Mouse (Mus musculus) limb, embryonic 14.5 days (tissue): ENCODE results near the gene A630023A22Rik. TPM values are rescaled to one million over a fixed set of nuclear protein-coding genes. Genes with fewer than 3 reads are reported as not detected.

Experiments
- ATAC-seq: fragments of 200-750 bp; cut with Nextera tagmentation; 2 replicates; pipeline ENCODE4 v1.8.0; 2017; ENCODE audit warnings: low read depth, moderate number of reproducible peaks, moderate TSS enrichment; ENCODE audit not compliant: low FRiP score
- DNase-seq: peaks from one replicate; pipeline ENCODE4 v3.0.0-alpha.2; 2015; ENCODE audit warnings: low spot score
- H3K27ac ChIP-seq: fragments of 300-500 bp; sonication (generic); replicated peaks from 2 replicates; pipeline ENCODE4 v1.5.1; 2014; ENCODE audit warnings: low read depth, mild to moderate bottlenecking, low read length, moderate library complexity, mixed read lengths
- H3K27me3 ChIP-seq: fragments of 300-500 bp; sonication (generic); 2 replicates; pipeline ENCODE4 v1.6.1; 2014; ENCODE audit warnings: low read length, mixed read lengths; ENCODE audit not compliant: control insufficient read depth, insufficient read depth
- H3K36me3 ChIP-seq: fragments of 300-500 bp; sonication (generic); 2 replicates; pipeline ENCODE4 v1.6.1; 2014; ENCODE audit warnings: mild to moderate bottlenecking, low read length, moderate library complexity, mixed read lengths; ENCODE audit not compliant: control insufficient read depth, insufficient read depth
- H3K4me1 ChIP-seq: fragments of 300-500 bp; sonication (generic); 2 replicates; pipeline ENCODE4 v1.6.1; 2014; ENCODE audit warnings: antibody characterized with exemption, low read length, mixed read lengths; ENCODE audit not compliant: control insufficient read depth, insufficient read depth
- H3K4me2 ChIP-seq: fragments of 300-500 bp; sonication (generic); replicated peaks from 2 replicates; pipeline ENCODE4 v1.6.1; 2014; ENCODE audit warnings: low read depth, mild to moderate bottlenecking, low read length, moderate library complexity; ENCODE audit not compliant: severe bottlenecking
- H3K4me3 ChIP-seq: fragments of 300-500 bp; sonication (generic); replicated peaks from 2 replicates; pipeline ENCODE4 v1.5.1; 2014; ENCODE audit warnings: low read length
- H3K9ac ChIP-seq: fragments of 300-500 bp; sonication (generic); 2 replicates; pipeline ENCODE4 v1.6.1; 2014; ENCODE audit warnings: mild to moderate bottlenecking, low read depth, low read length, moderate library complexity; ENCODE audit not compliant: severe bottlenecking
- H3K9me3 ChIP-seq: fragments of 300-500 bp; sonication (generic); 2 replicates; pipeline ENCODE4 v1.6.1; 2016; ENCODE audit warnings: low read length; ENCODE audit not compliant: control insufficient read depth
- POLR2A ChIP-seq: fragments of 200-500 bp; IDR thresholded peaks from 2 replicates; pipeline ENCODE4 v1.8.0; 2012; ENCODE audit warnings: inconsistent platforms, mild to moderate bottlenecking, moderate library complexity, borderline replicate concordance; ENCODE audit not compliant: insufficient read depth, insufficient read length; ENCODE audit errors: extremely low read depth
- WGBS: fragments of 180-500 bp; shearing (Covaris S2); extraction: QIAGEN DNeasy Blood & Tissue Kit; methylation state at CpG from one replicate; pipeline ENCODE4 v1.1.7; 2014; 5-methylcytosine and 5-hydroxymethylcytosine counted together
- polyA plus RNA-seq, 2 experiments: library from polyadenylated mRNA; depleted of rRNA in 1 of 2; stranded (reverse) in 1 of 2; unstranded in 1 of 2; fragments of >200 nt; fragmentation: Nextera tagmentation in 1 of 2; extraction: Ambion mirVana in 1 of 2; gene quantifications; 2 replicates each; pipeline versions ENCODE4 v1.2.1 to v1.2.3; 2012 to 2014

The A630023A22Rik gene
- polyA plus RNA-seq, 2 experiments, result not detected

GRCm38 (mm10) chr14:34043341-34043740 lies 59.2 kb downstream of the A630023A22Rik start:
- no peaks in the 10 kb centered on the region for H3K27me3 ChIP-seq
- no peak overlapping the region for H3K9ac ChIP-seq
- H3K4me2 ChIP-seq, result no peak overlapping the region
- H3K9me3 ChIP-seq, result no peaks in the 10 kb centered on the region
- no peaks in the 10 kb centered on the region for H3K4me1 ChIP-seq
- H3K4me3 ChIP-seq, result no peak overlapping the region
- H3K27ac ChIP-seq, result no peak overlapping the region
- H3K36me3 ChIP-seq, result no peaks in the 10 kb centered on the region
- ATAC-seq (no peak), DNase-seq (no peak)
- TF ChIP-seq POLR2A, result no peak
- WGBS, result 53% methylated on average over 3 of the region's 3 CpGs

DNA sequence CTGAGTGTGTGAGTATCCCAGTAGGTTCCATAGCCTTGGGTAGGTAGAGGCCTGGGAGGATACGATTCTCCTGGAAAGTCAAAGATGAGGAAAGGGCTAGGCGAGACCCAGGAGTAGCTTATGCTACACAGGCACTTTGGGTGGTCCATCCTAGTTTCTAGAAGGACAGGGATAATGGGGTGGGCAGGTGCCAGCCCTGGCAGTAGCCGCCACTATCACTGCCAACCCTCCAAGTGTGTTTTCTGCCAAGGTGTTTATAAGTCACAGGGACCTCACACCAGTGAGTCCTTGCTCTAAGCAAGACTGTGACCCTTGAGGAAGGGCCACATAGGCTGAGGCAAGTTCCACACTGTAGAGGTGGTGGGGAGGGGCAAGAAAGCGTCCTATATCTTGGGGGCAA lies 61.3 kb downstream of the A630023A22Rik start:
- DNase-seq, result no peak
- Histone ChIP-seq H3K36me3 (no peaks in the 10 kb centered on the region), H3K9ac (no peak overlapping the region), H3K4me3 (no peak overlapping the region), H3K4me1 (no peaks in the 10 kb centered on the region), H3K27me3 (no peaks in the 10 kb centered on the region), H3K4me2 (no peak overlapping the region), H3K9me3 (no peaks in the 10 kb centered on the region), H3K27ac (no peak overlapping the region)
- no peak for TF ChIP-seq POLR2A
- no peak for ATAC-seq
- WGBS, result 86% methylated on average over 4 of the region's 4 CpGs

GRCm38 (mm10) chr14:34033841-34034610 lies 68.5 kb downstream of the A630023A22Rik start:
- Histone ChIP-seq H3K27ac (no peak overlapping the region), H3K4me2 (no peak overlapping the region), H3K4me1 (no peaks in the 10 kb centered on the region), H3K27me3 (no peaks in the 10 kb centered on the region), H3K4me3 (no peak overlapping the region), H3K36me3 (no peaks in the 10 kb centered on the region), H3K9me3 (no peaks in the 10 kb centered on the region), H3K9ac (no peak overlapping the region)
- 83% methylated on average over 8 of the region's 8 CpGs for WGBS
- DNase-seq (no peak), ATAC-seq (no peak)
- no peak for TF ChIP-seq POLR2A

GRCm38 (mm10) chr14:34026710-34027109 lies 75.8 kb downstream of the A630023A22Rik start:
- no peak for ATAC-seq
- Histone ChIP-seq H3K4me3 (no peak overlapping the region), H3K4me1 (no peaks in the 10 kb centered on the region), H3K4me2 (no peak overlapping the region), H3K9ac (no peak overlapping the region), H3K9me3 (no peaks in the 10 kb centered on the region), H3K27ac (no peak overlapping the region), H3K27me3 (no peaks in the 10 kb centered on the region), H3K36me3 (no peaks in the 10 kb centered on the region)
- 72% methylated on average over 2 of the region's 2 CpGs for WGBS
- no peak for DNase-seq
- no peak for TF ChIP-seq POLR2A

- H3K4me2 ChIP-seq, result no peak overlapping the region
- no peak overlapping the region for H3K27ac ChIP-seq
- WGBS, result 84% methylated on average over 2 of the region's 2 CpGs
- TF ChIP-seq POLR2A, result no peak
- ATAC-seq (no peak), DNase-seq (no peak)
- H3K36me3 ChIP-seq, result no peaks in the 10 kb centered on the region
- no peaks in the 10 kb centered on the region for H3K27me3 ChIP-seq
- H3K9ac ChIP-seq, result no peak overlapping the region
- H3K9me3 ChIP-seq, result no peaks in the 10 kb centered on the region
- H3K4me1 ChIP-seq, result no peaks in the 10 kb centered on the region
- no peak overlapping the region for H3K4me3 ChIP-seq
These were observed 85.6 kb downstream of the A630023A22Rik start for GRCm38 (mm10) chr14:34016938-34017337.
